Mouse (Mus musculus) intestine, embryonic 14.5 days (tissue): ENCODE measurements at regions not wholly inside any gene's neighbourhood (a gene's known extent, or its start where the extent isn't known, plus 50 kb on each side); places are given as distances from the start of the nearest gene placed in this dataset.

Experiments
- ATAC-seq: fragments of 200-750 bp; cut with Nextera tagmentation; replicated peaks from 2 replicates; pipeline ENCODE4 v1.8.0; 2017; ENCODE audit warnings: low read depth, moderate number of reproducible peaks, moderate TSS enrichment, moderate library complexity; ENCODE audit not compliant: low FRiP score, low TSS enrichment
- DNase-seq: peaks from one replicate; pipeline ENCODE4 v3.0.0-alpha.2; 2018; ENCODE audit warnings: low spot score
- H3K27ac ChIP-seq: fragments of 300-500 bp; sonication (generic); 2 replicates; pipeline ENCODE4 v1.5.1; 2014; ENCODE audit warnings: low read depth, mild to moderate bottlenecking, control low read depth
- H3K27me3 ChIP-seq: fragments of 300-500 bp; sonication (generic); replicated peaks from 2 replicates; pipeline ENCODE4 v1.6.1; 2014; ENCODE audit warnings: low read length, control low read depth; ENCODE audit not compliant: control insufficient read depth, insufficient read depth
- H3K36me3 ChIP-seq: fragments of 300-500 bp; sonication (generic); 2 replicates; pipeline ENCODE4 v1.6.1; 2014; ENCODE audit warnings: low read length, control low read depth; ENCODE audit not compliant: control insufficient read depth, insufficient read depth
- H3K4me1 ChIP-seq: fragments of 300-500 bp; sonication (generic); replicated peaks from 2 replicates; pipeline ENCODE4 v1.6.1; 2014; ENCODE audit warnings: low read length, control low read depth, mixed read lengths; ENCODE audit not compliant: control insufficient read depth, insufficient read depth
- H3K4me2 ChIP-seq: fragments of 300-500 bp; sonication (generic); 2 replicates; pipeline ENCODE4 v1.6.1; 2014; ENCODE audit warnings: low read length
- H3K4me3 ChIP-seq: fragments of 300-500 bp; sonication (generic); 2 replicates; pipeline ENCODE4 v1.5.1; 2014; ENCODE audit warnings: low read depth, low read length, control low read depth, mixed read lengths
- H3K9ac ChIP-seq: fragments of 300-500 bp; sonication (generic); 2 replicates; pipeline ENCODE4 v1.6.1; 2014; ENCODE audit warnings: mild to moderate bottlenecking, low read length
- H3K9me3 ChIP-seq: fragments of 300-500 bp; sonication (generic); 2 replicates; pipeline ENCODE4 v1.6.1; 2016; ENCODE audit warnings: low read length, control low read depth; ENCODE audit not compliant: control insufficient read depth
- WGBS: fragments of 180-500 bp; shearing (Covaris S2); extraction: QIAGEN DNeasy Blood & Tissue Kit; methylation state at CpG from one replicate; pipeline ENCODE4 v1.1.7; 2014; 5-methylcytosine and 5-hydroxymethylcytosine counted together

- Histone ChIP-seq H3K4me3 (no peak overlapping the region), H3K27ac (no peak overlapping the region), H3K4me2 (no peak overlapping the region), H3K27me3 (no peaks in the 10 kb centered on the region), H3K4me1 (no peaks in the 10 kb centered on the region), H3K36me3 (no peaks in the 10 kb centered on the region), H3K9ac (no peak overlapping the region), H3K9me3 (no peaks in the 10 kb centered on the region)
- DNase-seq (no peak), ATAC-seq (no peak)
- 73% methylated on average over 2 of the region's 2 CpGs for WGBS
Measured at GRCm38 (mm10) chr9:93857937-93858336, 679.9 kb downstream of the 1190002N15Rik start.

GRCm38 (mm10) chr9:93846411-93846810 is 691.5 kb downstream of the 1190002N15Rik start:
- no peak overlapping the region for H3K9ac ChIP-seq
- ATAC-seq, result no peak

GRCm38 (mm10) chr9:93843869-93844268 is 694.0 kb downstream of the 1190002N15Rik start:
- no peak overlapping the region for H3K27ac ChIP-seq
- no peak overlapping the region for H3K9ac ChIP-seq
- no peaks in the 10 kb centered on the region for H3K9me3 ChIP-seq
- WGBS, result 74% methylated on average over 5 of the region's 5 CpGs
- H3K4me3 ChIP-seq, result no peak overlapping the region
- ATAC-seq, result no peak
- no peaks in the 10 kb centered on the region for H3K4me1 ChIP-seq
- DNase-seq, result no peak
- no peaks in the 10 kb centered on the region for H3K27me3 ChIP-seq
- no peaks in the 10 kb centered on the region for H3K36me3 ChIP-seq
- no peak overlapping the region for H3K4me2 ChIP-seq

More at GRCm38 (mm10) chr9:93846411-93846810, 691.5 kb downstream of the 1190002N15Rik start:
- H3K4me1 ChIP-seq, result no peaks in the 10 kb centered on the region
- no peaks in the 10 kb centered on the region for H3K27me3 ChIP-seq
- H3K9me3 ChIP-seq, result no peaks in the 10 kb centered on the region
- no peaks in the 10 kb centered on the region for H3K36me3 ChIP-seq
- DNase-seq, result no peak
- H3K4me2 ChIP-seq, result no peak overlapping the region
- no peak overlapping the region for H3K4me3 ChIP-seq
- no peak overlapping the region for H3K27ac ChIP-seq
